Comparison of ENCODE assay signal across 9 mouse cellular contexts in genomic region chr6:129451411-129452039, GRCm38 (mm10). TPM values are rescaled to one million over a fixed set of nuclear protein-coding genes. Genes with fewer than 3 reads are reported as not detected.
DNase-seq lines count a peak whose midpoint lies in the region; ATAC-seq lines count a peak whose summit lies in the region.
"Had no signal": no experiment of that assay in that cellular context is flagged by ENCODE, and none has a peak within 500 bp of the region (broad histone marks: within the 10 kb centered on the region; RNA-seq: fewer than 3 reads in every experiment).

Gene Clec1a (minus strand): TSS chr6:129452000.

- peak; percentile 14 for DNase-seq in embryo, embryonic 10.5 days (ENCODE audit: low spot score)
- DNase-seq in embryo, embryonic 9.5 days (ENCODE audit: extremely low spot score), result no peak
- DNase-seq in right cerebral cortex, postnatal 10 days (ENCODE audit: low spot score in 2 of 2), result peak; percentile 18 to 28
- no peak for DNase-seq in right cerebral cortex, adult 18-20 months
- peak; percentile 50 to 70 for DNase-seq in kidney, postnatal 4 days
- peak; percentile 36 for DNase-seq in ovary, postnatal 36 days (ENCODE audit: low spot score)
- DNase-seq in thymus, postnatal 25 days, result no peak

- H3K4me2 ChIP-seq in heart, embryonic 13.5 days, result peak within 1 kb of the TSS; percentile 32
- H3K4me2 ChIP-seq: embryonic facial prominence, embryonic 15.5 days had no signal

- H3K9me3 ChIP-seq in heart, embryonic 13.5 days, result no peaks in the 10 kb centered on the region
- H3K9me3 ChIP-seq: embryonic facial prominence, embryonic 15.5 days had no signal

- no peaks in the 10 kb centered on the region for H3K36me3 ChIP-seq in heart, embryonic 13.5 days
- H3K36me3 ChIP-seq: embryonic facial prominence, embryonic 15.5 days had no signal

- no peaks in the 10 kb centered on the region; the same call in 1 of the 2 replicates for H3K4me1 ChIP-seq in heart, embryonic 13.5 days
- H3K4me1 ChIP-seq: embryonic facial prominence, embryonic 15.5 days had no signal

- peak within 1 kb of the TSS; percentile 17; the same call in 1 of the 2 replicates for H3K9ac ChIP-seq in heart, embryonic 13.5 days
- H3K9ac ChIP-seq: embryonic facial prominence, embryonic 15.5 days had no signal

- H3K27ac ChIP-seq in heart, embryonic 13.5 days (replicated peaks), result 0 out of 2 replicates have a peak within 1 kb of the TSS, but pooled peaks have one; percentile 3
- H3K27ac ChIP-seq: embryonic facial prominence, embryonic 15.5 days had no signal

- 0 out of 2 replicates have a peak within 1 kb of the TSS, but pooled peaks have one; percentile 6 for H3K4me3 ChIP-seq in heart, embryonic 13.5 days
- H3K4me3 ChIP-seq: embryonic facial prominence, embryonic 15.5 days had no signal

- no peak for ATAC-seq in heart, embryonic 13.5 days (ENCODE audit: extremely low read depth, insufficient number of reproducible peaks, low FRiP score, low TSS enrichment)

- no peaks in the 10 kb centered on the region for H3K27me3 ChIP-seq in heart, embryonic 13.5 days (replicated peaks)
- H3K27me3 ChIP-seq: embryonic facial prominence, embryonic 15.5 days had no signal

- WGBS in heart, embryonic 13.5 days, result 48% methylated on average over 13 of the region's 13 CpGs

RNA-seq across cellular contexts. Expression of gene Clec1a, which starts in this region (rescaled TPM):
- polyA plus RNA-seq in heart, embryonic 13.5 days (2015; fragmentation: Nextera tagmentation; extraction: Ambion mirVana), result 3.0 and 3.2 TPM in 2 replicates

Comparison
In these comparisons a context has a peak if more than half of its experiments do, and no peak if none do; other contexts are left out.
1. DNase-seq: peak in embryo, embryonic 10.5 days (single experiment), right cerebral cortex, postnatal 10 days (2 of 2), kidney, postnatal 4 days (2 of 2) and ovary, postnatal 36 days (single experiment); none in embryo, embryonic 9.5 days (single experiment), right cerebral cortex, adult 18-20 months (single experiment) and thymus, postnatal 25 days (single experiment).